Comparison of ENCODE assay signal across 8 mouse cellular contexts in genomic region chr8:125995101-125995986, GRCm38 (mm10). TPM values are rescaled to one million over a fixed set of nuclear protein-coding genes. Genes with fewer than 3 reads are reported as not detected.
DNase-seq lines count a peak whose midpoint lies in the region; ATAC-seq lines count a peak whose summit lies in the region.

Gene Kcnk1, plus strand, starts transcription at chr8:125995170.

- no peaks in the 10 kb centered on the region for H3K9me3 ChIP-seq in forebrain, embryonic 10.5 days
- H3K9me3 ChIP-seq in hindbrain, embryonic 16.5 days (ENCODE audit: control insufficient read depth, low read length) = no peaks in the 10 kb centered on the region

- DNase-seq in 3134 (ENCODE audit: extremely low read depth, insufficient read length, low spot score) = peak; percentile 9
- DNase-seq in adrenal gland, postnatal 36 days = peak; percentile 42 to 52
- DNase-seq in forebrain, embryonic 10.5 days (ENCODE audit: extremely low spot score, low spot score) = peak; percentile 67
- DNase-seq in left cerebral cortex, adult 18-20 months (ENCODE audit: low spot score in 2 of 2) = peak; percentile 76 to 87
- peak; percentile 62 for DNase-seq in lung, postnatal 14 days
- DNase-seq in right cerebral cortex, postnatal 4 days = peak; percentile 63

- peaks cover 56% of the 10 kb centered on the region for H3K4me1 ChIP-seq in forebrain, embryonic 10.5 days
- H3K4me1 ChIP-seq in hindbrain, embryonic 16.5 days (ENCODE audit: control insufficient read depth, insufficient read depth, low read depth, low read length) = peaks cover 23% of the 10 kb centered on the region

- H3K4me3 ChIP-seq in forebrain, embryonic 10.5 days = peak within 1 kb of the TSS; percentile 65
- peak within 1 kb of the TSS; percentile 72 for H3K4me3 ChIP-seq in hindbrain, embryonic 16.5 days (ENCODE audit: low read length)

- ATAC-seq in hindbrain, embryonic 16.5 days = peak; percentile 81
- no peak for ATAC-seq in erythroblast, adult 5-6 weeks (replicated peaks; ENCODE audit: low FRiP score, poor library complexity, severe bottlenecking)

- H3K36me3 ChIP-seq in forebrain, embryonic 10.5 days (replicated peaks) = no peaks in the 10 kb centered on the region
- H3K36me3 ChIP-seq in hindbrain, embryonic 16.5 days (ENCODE audit: control insufficient read depth, insufficient read depth, low read length) = no peaks in the 10 kb centered on the region

- peak within 1 kb of the TSS; percentile 93 for H3K4me2 ChIP-seq in hindbrain, embryonic 16.5 days (ENCODE audit: low read length)

- H3K9ac ChIP-seq in hindbrain, embryonic 16.5 days (ENCODE audit: low read depth, low read length) = peak within 1 kb of the TSS; percentile 84

- peaks cover 76% of the 10 kb centered on the region for H3K27me3 ChIP-seq in forebrain, embryonic 10.5 days (ENCODE audit: poor library complexity, severe bottlenecking)
- peaks cover 2% of the 10 kb centered on the region; the same call in 1 of the 2 replicates for H3K27me3 ChIP-seq in hindbrain, embryonic 16.5 days (replicated peaks; ENCODE audit: control insufficient read depth, insufficient read depth, low read length)

- WGBS in forebrain, embryonic 10.5 days = under 1% methylated on average over 73 of the region's 73 CpGs
- under 1% methylated on average over 73 of the region's 73 CpGs for WGBS in hindbrain, embryonic 16.5 days

- H3K27ac ChIP-seq in forebrain, embryonic 10.5 days = peak within 1 kb of the TSS; percentile 83
- H3K27ac ChIP-seq in hindbrain, embryonic 16.5 days (ENCODE audit: low read depth, low read length) = peak within 1 kb of the TSS; percentile 85

RNA-seq across cellular contexts. Expression of gene Kcnk1, which starts in this region (rescaled TPM):
- 1 to 10 TPM; 1.3 to 4.8 TPM for total RNA-seq in adrenal gland, postnatal 36 days (2021)
- polyA plus RNA-seq in forebrain, embryonic 10.5 days (2016; fragmentation: Nextera tagmentation; extraction: Ambion mirVana) = 11.0 and 12.3 TPM in 2 replicates
- polyA plus RNA-seq in hindbrain, embryonic 16.5 days (2015; fragmentation: Nextera tagmentation; extraction: Ambion mirVana) = 29.3 and 32.7 TPM in 2 replicates
- 10 to 100 TPM; 86.5 to 87.8 TPM for total RNA-seq in left cerebral cortex, adult 18-20 months (2021)
- not detected in 2 replicates for total RNA-seq in erythroblast, adult 5-6 weeks (2015; ENCODE audit: low replicate concordance)
- total RNA-seq in erythroblast, adult 5-6 weeks (2017; ENCODE audit: low replicate concordance) = not detected in 2 replicates

Comparison
In these comparisons a context has a peak if more than half of its experiments do, and no peak if none do; other contexts are left out.
1. RNA of gene Kcnk1 (total RNA-seq): 86.5 to 87.8 TPM in left cerebral cortex, adult 18-20 months; 1.3 to 4.8 TPM in adrenal gland, postnatal 36 days and not detected in erythroblast, adult 5-6 weeks; every median in the first group is over 10 times any median in the second.
2. DNase-seq: peak in every context shown above with its lines; median percentile 82 in left cerebral cortex, adult 18-20 months; 67 in forebrain, embryonic 10.5 days; 63 in right cerebral cortex, postnatal 4 days; 62 in lung, postnatal 14 days; 47 in adrenal gland, postnatal 36 days; 9 in 3134.